Mouse (Mus musculus): Measurements from ENCODE around the gene Olfr1477. TPM values are rescaled to one million over a fixed set of nuclear protein-coding genes. Genes with fewer than 3 reads are reported as not detected.
"Not testable (repeated sequence)": the region's sequence is repeated elsewhere in the genome, so short reads cannot be mapped to it uniquely, and the experiment has no call there.

The Olfr1477 gene
- polyA plus RNA-seq (2016; fragmentation: Nextera tagmentation; extraction: Ambion mirVana) = not detected in 2 replicates

DNA sequence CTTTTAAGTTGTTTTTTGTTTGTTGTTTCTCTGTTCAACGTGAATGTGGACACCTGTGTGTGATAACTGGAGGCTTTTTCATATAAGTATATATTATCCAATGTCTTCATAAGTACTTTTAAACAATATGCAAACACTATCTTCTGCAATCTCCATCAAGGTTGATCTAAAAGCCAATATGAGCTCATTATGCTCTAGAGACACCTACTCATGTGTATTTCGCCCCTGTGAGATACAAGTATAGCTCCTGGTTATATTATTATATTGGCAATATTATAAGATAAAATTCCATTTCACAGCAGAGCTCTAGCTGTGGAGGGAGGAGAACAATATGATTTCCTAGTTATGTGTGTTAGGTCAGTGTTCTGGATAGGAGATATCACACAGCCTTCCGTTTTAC, at the start of gene Olfr1477:
TSS of gene Olfr1477 (plus strand) at position 301 of the 400 bp plus-strand sequence.
- Histone ChIP-seq H3K4me2 (no peak within 1 kb of the TSS), H3K36me3 (no peaks in the 10 kb centered on the region), H3K9ac (replicated peaks) (no peak within 1 kb of the TSS), H3K27me3 (no peaks in the 10 kb centered on the region), H3K9me3 (peaks cover 16% of the 10 kb centered on the region), H3K4me3 (replicated peaks) (no peak within 1 kb of the TSS), H3K4me1 (replicated peaks) (no peaks in the 10 kb centered on the region), H3K27ac (no peak within 1 kb of the TSS)
- no peak for ATAC-seq (ENCODE audit: insufficient number of reproducible peaks, insufficient read depth, low FRiP score, low TSS enrichment, low read depth)
- 74% methylated on average over 3 of the region's 3 CpGs for WGBS

DNA sequence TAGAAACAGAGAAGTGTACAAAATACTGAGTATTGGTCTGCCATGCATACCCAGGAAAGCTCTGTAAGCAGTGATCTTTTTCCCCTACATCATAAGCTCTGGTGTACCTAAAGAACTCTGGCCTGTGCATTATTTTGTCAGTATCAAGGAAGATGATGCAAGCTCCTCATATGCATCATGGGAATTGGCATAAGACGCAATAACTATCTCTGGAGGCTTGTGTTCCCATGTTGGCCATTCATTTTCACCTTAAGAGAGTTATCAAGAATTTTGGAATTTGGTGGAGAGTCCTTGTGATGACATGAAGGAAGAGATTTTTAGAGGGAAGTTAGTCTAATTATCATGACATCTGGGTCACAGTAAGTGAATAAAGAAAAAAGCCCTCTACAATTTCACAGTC, 44.4 kb upstream of the Olfr1477 start, which contains the start of gene Olfr1472:
TSS of gene Olfr1472 (minus strand) at position 101 of the 400 bp plus-strand sequence.
- Histone ChIP-seq H3K27me3 (no peaks in the 10 kb centered on the region), H3K36me3 (no peaks in the 10 kb centered on the region), H3K4me1 (replicated peaks) (no peaks in the 10 kb centered on the region), H3K4me2 (no peak within 1 kb of the TSS), H3K9me3 (peaks cover 26% of the 10 kb centered on the region), H3K27ac (no peak within 1 kb of the TSS), H3K4me3 (replicated peaks) (no peak within 1 kb of the TSS), H3K9ac (replicated peaks) (no peak within 1 kb of the TSS)
- WGBS = 84% methylated on average over 1 of the region's 1 CpGs
- no peak for ATAC-seq (ENCODE audit: insufficient number of reproducible peaks, insufficient read depth, low FRiP score, low TSS enrichment, low read depth)

DNA sequence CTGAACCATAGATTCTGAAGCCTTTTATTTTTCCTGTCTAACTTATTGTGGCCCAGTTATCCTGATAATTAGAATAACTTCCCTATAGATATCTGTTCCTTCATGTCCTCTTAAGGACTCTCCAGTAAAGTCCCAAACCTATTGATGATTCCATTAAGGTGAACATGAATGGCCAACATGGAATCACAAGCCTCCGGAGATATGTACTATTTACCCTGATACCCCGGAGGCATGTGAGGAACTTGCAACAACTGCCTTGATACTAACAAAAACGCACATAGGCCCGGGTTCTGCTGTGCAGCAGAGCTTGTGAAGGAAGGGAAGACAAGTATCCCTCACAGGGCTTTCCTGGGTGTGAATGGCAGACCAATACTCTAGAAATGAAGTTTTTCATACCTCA, 31.1 kb upstream of the Olfr1477 start, which contains the start of gene Olfr1474:
TSS of gene Olfr1474 (plus strand) at position 301 of the 400 bp plus-strand sequence.
- H3K4me1 ChIP-seq (replicated peaks) = not testable (repeated sequence)

DNA sequence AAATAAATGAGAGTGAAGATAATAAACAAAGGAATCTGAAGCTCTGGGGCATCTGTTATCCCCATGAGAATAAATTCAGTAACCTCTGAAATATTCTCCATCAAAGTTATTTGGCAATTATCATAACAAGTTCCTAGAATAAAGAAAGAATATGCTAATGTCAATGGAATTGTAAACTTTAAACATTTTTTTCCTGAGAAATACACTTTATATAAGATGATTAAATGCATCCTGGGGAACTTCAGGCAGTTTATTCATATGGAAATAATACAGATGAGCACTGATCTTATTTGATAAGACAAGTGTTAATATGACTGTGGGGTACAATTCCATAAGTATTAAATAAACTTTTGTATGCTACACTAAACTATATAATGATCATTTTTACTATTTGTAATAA, 20.2 kb upstream of the Olfr1477 start, which contains the start of gene Olfr1475:
TSS of gene Olfr1475 (minus strand) at position 101 of the 400 bp plus-strand sequence.
- no peak within 1 kb of the TSS for H3K9ac ChIP-seq (replicated peaks)
- no peaks in the 10 kb centered on the region for H3K9me3 ChIP-seq
- H3K27ac ChIP-seq = no peak within 1 kb of the TSS
- no peaks in the 10 kb centered on the region for H3K4me1 ChIP-seq (replicated peaks)
- ATAC-seq (ENCODE audit: insufficient number of reproducible peaks, insufficient read depth, low FRiP score, low TSS enrichment, low read depth) = no peak
- no peak within 1 kb of the TSS for H3K4me2 ChIP-seq
- no peaks in the 10 kb centered on the region for H3K36me3 ChIP-seq
- no peaks in the 10 kb centered on the region for H3K27me3 ChIP-seq
- no peak within 1 kb of the TSS for H3K4me3 ChIP-seq (replicated peaks)

More for the DNA sequence above, 31.1 kb upstream of the Olfr1477 start, which contains the start of gene Olfr1474:
- not testable (repeated sequence) for H3K36me3 ChIP-seq; H3K4me2 ChIP-seq; H3K9ac ChIP-seq (replicated peaks); ATAC-seq (ENCODE audit: insufficient number of reproducible peaks, insufficient read depth, low FRiP score, low TSS enrichment, low read depth); H3K9me3 ChIP-seq; H3K27ac ChIP-seq; H3K4me3 ChIP-seq (replicated peaks); H3K27me3 ChIP-seq
- WGBS = 78% methylated on average over 4 of the region's 4 CpGs

DNA sequence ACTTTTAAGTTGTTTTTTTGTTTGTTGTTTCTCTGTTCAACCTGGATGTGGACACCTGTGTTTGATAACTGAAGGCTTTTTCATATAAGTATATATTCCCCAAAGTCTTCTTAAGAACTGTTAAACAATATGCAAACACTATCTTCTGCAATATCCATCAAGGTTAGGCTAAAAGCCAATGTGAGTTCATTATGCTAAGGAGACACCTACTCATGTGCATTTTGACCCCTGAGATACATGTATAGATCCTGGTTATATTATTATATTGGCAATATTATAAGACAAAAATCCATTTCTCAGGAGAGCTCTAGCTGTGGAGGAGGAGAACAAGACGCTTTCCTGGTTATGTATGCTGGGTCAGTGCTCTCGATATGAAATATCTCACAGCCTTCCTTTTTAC, 27.3 kb downstream of the Olfr1477 start, which contains the start of gene Olfr1480:
TSS of gene Olfr1480 (plus strand) at position 301 of the 400 bp plus-strand sequence.
- H3K27me3 ChIP-seq = no peaks in the 10 kb centered on the region
- ATAC-seq (ENCODE audit: insufficient number of reproducible peaks, insufficient read depth, low FRiP score, low TSS enrichment, low read depth) = no peak
- no peak within 1 kb of the TSS for H3K27ac ChIP-seq
- H3K4me3 ChIP-seq (replicated peaks) = no peak within 1 kb of the TSS
- H3K4me2 ChIP-seq = no peak within 1 kb of the TSS
- H3K9me3 ChIP-seq = peaks cover 21% of the 10 kb centered on the region
- H3K4me1 ChIP-seq (replicated peaks) = no peaks in the 10 kb centered on the region
- 88% methylated on average over 2 of the region's 2 CpGs for WGBS
- no peak within 1 kb of the TSS for H3K9ac ChIP-seq (replicated peaks)
- H3K36me3 ChIP-seq = no peaks in the 10 kb centered on the region

Other genes starting within 250 kb of the Olfr1477 start
- not detected in 2 replicates for gene Olfr1465, start 185.0 kb upstream of the Olfr1477 start, polyA plus RNA-seq (2016; fragmentation: Nextera tagmentation; extraction: Ambion mirVana)
- not detected in 2 replicates for gene Olfr1466, start 161.7 kb upstream of the Olfr1477 start, polyA plus RNA-seq (2016; fragmentation: Nextera tagmentation; extraction: Ambion mirVana)
- not detected in 2 replicates for gene Olfr1467, start 138.3 kb upstream of the Olfr1477 start, polyA plus RNA-seq (2016; fragmentation: Nextera tagmentation; extraction: Ambion mirVana)
- not detected in 2 replicates for gene Olfr1469, start 92.7 kb upstream of the Olfr1477 start, polyA plus RNA-seq (2016; fragmentation: Nextera tagmentation; extraction: Ambion mirVana)
- not detected in 2 replicates for gene Olfr1471, start 57.1 kb upstream of the Olfr1477 start, polyA plus RNA-seq (2016; fragmentation: Nextera tagmentation; extraction: Ambion mirVana)
- not detected in 2 replicates for gene Olfr1472, start 44.5 kb upstream of the Olfr1477 start, polyA plus RNA-seq (2016; fragmentation: Nextera tagmentation; extraction: Ambion mirVana)
- not detected in 2 replicates for gene Olfr1474, start 31.0 kb upstream of the Olfr1477 start, polyA plus RNA-seq (2016; fragmentation: Nextera tagmentation; extraction: Ambion mirVana)
- not detected in 2 replicates for gene Olfr1475, start 20.4 kb upstream of the Olfr1477 start, polyA plus RNA-seq (2016; fragmentation: Nextera tagmentation; extraction: Ambion mirVana)
- gene Olfr1480, start 27.4 kb downstream of the Olfr1477 start, polyA plus RNA-seq (2016; fragmentation: Nextera tagmentation; extraction: Ambion mirVana) = not detected in 2 replicates
- gene Olfr1484, start 83.0 kb downstream of the Olfr1477 start, polyA plus RNA-seq (2016; fragmentation: Nextera tagmentation; extraction: Ambion mirVana) = not detected in 2 replicates
- not detected in 2 replicates for gene Olfr1487, start 116.8 kb downstream of the Olfr1477 start, polyA plus RNA-seq (2016; fragmentation: Nextera tagmentation; extraction: Ambion mirVana)
- not detected in 2 replicates for gene Olfr1489, start 131.1 kb downstream of the Olfr1477 start, polyA plus RNA-seq (2016; fragmentation: Nextera tagmentation; extraction: Ambion mirVana)
- not detected in 2 replicates for gene Olfr1490, start 150.5 kb downstream of the Olfr1477 start, polyA plus RNA-seq (2016; fragmentation: Nextera tagmentation; extraction: Ambion mirVana)
- not detected in 2 replicates for gene Olfr1491, start 196.7 kb downstream of the Olfr1477 start, polyA plus RNA-seq (2016; fragmentation: Nextera tagmentation; extraction: Ambion mirVana)
- not detected in 2 replicates for gene Olfr1493-ps1, start 222.7 kb downstream of the Olfr1477 start, polyA plus RNA-seq (2016; fragmentation: Nextera tagmentation; extraction: Ambion mirVana)
- not detected in 2 replicates for gene Olfr1494, start 239.2 kb downstream of the Olfr1477 start, polyA plus RNA-seq (2016; fragmentation: Nextera tagmentation; extraction: Ambion mirVana)